Mouse (Mus musculus): Measurements from ENCODE around the gene Ppia. TPM values are rescaled to one million over a fixed set of nuclear protein-coding genes. Genes with fewer than 3 reads are reported as not detected.

The Ppia gene
- 1,012 TPM for polyA plus RNA-seq (2014; fragmentation: Illumina TruSeq; extraction: RNeasy Lipid Tissue Mini Kit (QIAGEN cat#74804))

DNA sequence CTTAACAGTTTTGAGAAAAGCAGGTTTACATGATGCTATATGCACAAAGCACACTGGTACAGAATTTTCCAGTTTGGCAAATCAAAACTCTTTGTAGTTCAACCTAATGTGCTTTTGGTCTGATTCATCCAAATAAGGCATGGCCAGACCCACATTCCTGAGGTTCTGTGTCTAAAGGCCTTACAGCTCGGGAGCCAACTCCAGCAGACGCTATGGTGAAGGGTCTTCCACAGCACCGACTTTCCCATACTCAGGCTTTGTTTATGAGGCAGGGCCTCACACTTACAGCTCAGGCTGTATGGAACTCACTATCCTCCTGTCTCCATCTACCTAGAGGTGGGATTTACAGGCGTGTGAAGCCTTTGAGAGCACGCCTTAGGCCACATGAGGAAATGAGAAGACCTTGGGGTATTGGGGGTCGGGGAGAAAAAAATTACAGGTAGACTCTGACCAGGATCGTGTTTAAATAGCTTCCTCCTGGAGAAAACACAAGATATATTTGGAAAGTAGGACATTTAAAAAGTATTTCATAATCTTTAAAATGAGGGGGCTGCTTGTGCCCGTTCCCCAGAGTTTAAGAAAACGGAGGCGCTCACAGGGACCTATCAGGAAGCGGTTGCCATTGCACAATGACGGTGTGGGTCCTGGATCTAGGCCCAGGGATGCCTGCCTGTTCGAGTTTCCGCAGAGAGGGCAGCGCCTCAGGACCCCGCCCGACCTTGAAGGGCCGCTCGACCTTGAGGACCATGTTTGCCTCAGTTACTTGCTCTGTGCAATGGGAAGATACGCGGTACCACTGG, at the start of gene Ppia:
Gene Ppia, plus strand, starts transcription at position 693 of the 800 bp plus-strand sequence.

DNA sequence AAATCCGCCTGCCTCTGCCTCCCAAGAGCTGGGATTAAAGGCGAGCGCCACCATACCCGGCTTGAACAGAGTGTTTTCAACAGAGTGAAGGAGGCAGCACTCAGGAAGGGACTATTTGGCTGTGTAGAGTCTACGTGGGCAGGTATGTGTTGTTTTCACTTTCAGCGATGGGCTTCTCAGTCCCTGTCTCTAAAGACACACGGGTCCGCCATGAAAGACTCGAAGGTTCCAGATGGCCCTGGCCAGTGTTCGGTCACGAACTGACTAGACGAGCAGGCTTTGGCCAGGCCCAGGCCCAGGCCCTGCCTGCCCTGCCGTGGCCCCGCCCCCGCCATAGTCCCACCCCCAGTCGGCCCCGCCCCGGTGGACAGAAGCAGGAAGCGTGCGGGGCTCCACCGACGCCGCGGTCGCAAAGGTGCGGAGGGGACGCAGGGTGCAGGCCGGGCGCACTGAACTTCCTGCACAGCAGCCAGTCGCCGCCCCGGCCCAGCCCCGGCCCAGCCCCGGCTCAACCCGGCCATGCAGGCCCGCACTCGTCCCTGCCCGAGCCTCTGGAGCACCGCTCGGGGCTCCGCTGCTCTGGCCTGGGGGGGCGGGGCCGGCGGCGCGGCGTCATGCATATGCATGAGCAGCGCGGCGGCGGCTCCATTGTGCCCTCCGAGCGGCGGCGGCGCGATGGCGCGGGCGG, 26.4 kb upstream of the Ppia start, which contains the start of gene Zmiz2:
Gene Zmiz2, plus strand, starts transcription at position 349 of the 688 bp plus-strand sequence.

DNA sequence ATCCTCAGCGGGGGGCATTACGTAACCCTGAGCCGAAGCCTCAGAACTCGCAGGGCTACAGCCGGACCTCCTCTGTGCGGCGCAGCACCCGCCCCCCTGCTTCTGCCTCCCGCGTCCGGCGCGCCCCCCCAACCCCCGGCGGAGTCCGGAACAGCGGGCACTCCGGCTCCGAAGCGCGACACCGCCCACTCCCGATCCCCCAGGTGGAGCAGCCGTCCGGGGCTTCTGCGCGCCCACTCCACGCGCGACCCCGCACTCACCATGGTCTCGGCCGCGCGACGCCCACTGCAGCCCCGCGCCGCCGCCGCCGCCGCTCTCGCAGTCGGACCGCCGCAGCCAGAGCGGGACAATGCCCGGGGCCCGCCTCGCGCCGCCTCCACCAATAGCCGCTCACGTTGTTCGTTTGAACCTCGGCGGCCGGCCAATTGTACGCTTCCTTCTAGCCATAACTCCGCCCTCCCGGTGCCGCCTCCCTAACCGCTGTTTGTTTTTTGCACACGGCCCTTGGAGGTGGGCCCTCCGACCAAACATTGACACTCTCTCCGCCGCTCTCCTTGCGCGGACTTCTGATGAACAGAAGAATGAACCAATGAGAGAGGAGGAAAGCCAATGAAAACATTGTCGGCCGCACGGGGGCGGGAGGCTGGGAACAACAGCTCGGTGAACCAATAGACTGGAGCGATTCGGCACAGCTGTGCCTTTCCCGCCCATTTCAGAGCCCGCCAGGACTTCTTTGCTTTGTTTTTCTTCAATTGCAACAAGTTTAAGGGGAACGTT, 29.0 kb downstream of the Ppia start, which contains the start of gene H2afv:
Gene H2afv, minus strand, starts transcription at position 367 of the 777 bp plus-strand sequence.

Other genes with a start within 250 kb of the Ppia start
- gene A730071L15Rik, start 215.4 kb upstream of the Ppia start, polyA plus RNA-seq (2014; fragmentation: Illumina TruSeq; extraction: RNeasy Lipid Tissue Mini Kit (QIAGEN cat#74804)): not detected
- 21.9 TPM for gene Nudcd3, start 215.0 kb upstream of the Ppia start, polyA plus RNA-seq (2014; fragmentation: Illumina TruSeq; extraction: RNeasy Lipid Tissue Mini Kit (QIAGEN cat#74804))
- gene Npc1l1, start 185.3 kb upstream of the Ppia start, polyA plus RNA-seq (2014; fragmentation: Illumina TruSeq; extraction: RNeasy Lipid Tissue Mini Kit (QIAGEN cat#74804)): not detected
- gene Ddx56, start 147.7 kb upstream of the Ppia start, polyA plus RNA-seq (2014; fragmentation: Illumina TruSeq; extraction: RNeasy Lipid Tissue Mini Kit (QIAGEN cat#74804)): 8.7 TPM
- gene Tmed4, start 140.6 kb upstream of the Ppia start, polyA plus RNA-seq (2014; fragmentation: Illumina TruSeq; extraction: RNeasy Lipid Tissue Mini Kit (QIAGEN cat#74804)): 46.5 TPM
- gene Ogdh, start 123.8 kb upstream of the Ppia start, polyA plus RNA-seq (2014; fragmentation: Illumina TruSeq; extraction: RNeasy Lipid Tissue Mini Kit (QIAGEN cat#74804)): 64.3 TPM
- gene Zmiz2, start 26.4 kb upstream of the Ppia start, polyA plus RNA-seq (2014; fragmentation: Illumina TruSeq; extraction: RNeasy Lipid Tissue Mini Kit (QIAGEN cat#74804)): 0.63 TPM
- 19.9 TPM for gene H2afv, start 29.0 kb downstream of the Ppia start, polyA plus RNA-seq (2014; fragmentation: Illumina TruSeq; extraction: RNeasy Lipid Tissue Mini Kit (QIAGEN cat#74804))
- 347 TPM for gene Purb, start 60.5 kb downstream of the Ppia start, polyA plus RNA-seq (2014; fragmentation: Illumina TruSeq; extraction: RNeasy Lipid Tissue Mini Kit (QIAGEN cat#74804))
- gene Myo1g, start 105.5 kb downstream of the Ppia start, polyA plus RNA-seq (2014; fragmentation: Illumina TruSeq; extraction: RNeasy Lipid Tissue Mini Kit (QIAGEN cat#74804)): not detected
- 2.1 TPM for gene Ccm2, start 131.4 kb downstream of the Ppia start, polyA plus RNA-seq (2014; fragmentation: Illumina TruSeq; extraction: RNeasy Lipid Tissue Mini Kit (QIAGEN cat#74804))
- not detected for gene Nacad, start 190.6 kb downstream of the Ppia start, polyA plus RNA-seq (2014; fragmentation: Illumina TruSeq; extraction: RNeasy Lipid Tissue Mini Kit (QIAGEN cat#74804))
- gene Tbrg4, start 210.6 kb downstream of the Ppia start, polyA plus RNA-seq (2014; fragmentation: Illumina TruSeq; extraction: RNeasy Lipid Tissue Mini Kit (QIAGEN cat#74804)): 0.97 TPM
- not detected for gene Wap, start 223.2 kb downstream of the Ppia start, polyA plus RNA-seq (2014; fragmentation: Illumina TruSeq; extraction: RNeasy Lipid Tissue Mini Kit (QIAGEN cat#74804))
- gene Ramp3, start 243.1 kb downstream of the Ppia start, polyA plus RNA-seq (2014; fragmentation: Illumina TruSeq; extraction: RNeasy Lipid Tissue Mini Kit (QIAGEN cat#74804)): not detected

All from ovary, adult 10 weeks (tissue).